Mouse (Mus musculus) liver, embryonic 14.5 days (tissue): ENCODE measurements around the gene Larp1b. TPM values are rescaled to one million over a fixed set of nuclear protein-coding genes. Genes with fewer than 3 reads are reported as not detected.

ENCODE experiments used
- ATAC-seq: fragments of 200-750 bp; cut with Nextera tagmentation; 2 replicates; pipeline ENCODE4 v1.8.0; 2017; ENCODE audit warnings: moderate number of reproducible peaks, mild to moderate bottlenecking, moderate library complexity; ENCODE audit not compliant: insufficient read depth
- DNase-seq, 3 experiments: peaks; one replicate each; pipeline ENCODE4 v3.0.0-alpha.2; 2012 to 2013; ENCODE audit warnings: low read depth in 3 of 3, low spot score in 3 of 3
- H3K27ac ChIP-seq: fragments of 300-500 bp; sonication (generic); 2 replicates; pipeline ENCODE4 v1.5.1; 2014; ENCODE audit warnings: moderate library complexity, mild to moderate bottlenecking, control low read depth, inconsistent platforms
- H3K27me3 ChIP-seq: fragments of 300-500 bp; sonication (generic); 2 replicates; pipeline ENCODE4 v1.6.1; 2014; ENCODE audit warnings: mild to moderate bottlenecking, low read length, moderate library complexity; ENCODE audit not compliant: control insufficient read depth, insufficient read depth
- H3K36me3 ChIP-seq: fragments of 300-500 bp; sonication (generic); replicated peaks from 2 replicates; pipeline ENCODE4 v1.6.1; 2014; ENCODE audit warnings: low read depth; ENCODE audit not compliant: control insufficient read depth, insufficient read depth
- H3K4me1 ChIP-seq, 2 experiments: fragments of 200-500 bp in 1 of 2; fragments of 300-500 bp in 1 of 2; sonication (generic) in 1 of 2; replicated peaks; 2 replicates each; pipeline ENCODE4 v1.6.1; 2012 to 2014; ENCODE audit warnings: antibody characterized with exemption in 1 of 2, inconsistent platforms in 1 of 2, low read length in 1 of 2; ENCODE audit not compliant: control insufficient read depth in 2 of 2, insufficient read depth in 2 of 2
- H3K4me2 ChIP-seq: fragments of 300-500 bp; sonication (generic); 2 replicates; pipeline ENCODE4 v1.6.1; 2014; ENCODE audit warnings: low read depth, mild to moderate bottlenecking, control low read depth, moderate library complexity
- H3K4me3 ChIP-seq, 2 experiments: fragments of 200-500 bp in 1 of 2; fragments of 300-500 bp in 1 of 2; sonication (generic) in 1 of 2; 2 replicates each; pipeline ENCODE4 v1.5.1; 2012 to 2014; ENCODE audit warnings: low read depth in 2 of 2, low read length in 2 of 2, mild to moderate bottlenecking in 2 of 2, control low read depth in 1 of 2, inconsistent platforms in 1 of 2, moderate library complexity in 1 of 2; ENCODE audit not compliant: insufficient read depth in 1 of 2
- H3K9ac ChIP-seq: fragments of 300-500 bp; sonication (generic); replicated peaks from 2 replicates; pipeline ENCODE4 v1.6.1; 2014; ENCODE audit warnings: mild to moderate bottlenecking, control low read depth, moderate library complexity
- H3K9me3 ChIP-seq: fragments of 300-500 bp; sonication (generic); 2 replicates; pipeline ENCODE4 v1.6.1; 2016; ENCODE audit warnings: low read length, mixed read lengths; ENCODE audit not compliant: control insufficient read depth
- CTCF ChIP-seq: IDR thresholded peaks from 2 replicates; pipeline ENCODE4 v1.5.1; 2016; ENCODE audit warnings: antibody characterized with exemption, low read depth, control low read depth
- EP300 ChIP-seq: IDR thresholded peaks from 2 replicates; pipeline ENCODE4 v1.6.1; 2016; ENCODE audit warnings: antibody characterized with exemption, low read depth
- WGBS: fragments of 180-500 bp; shearing (Covaris S2); extraction: QIAGEN DNeasy Blood & Tissue Kit; methylation state at CpG from one replicate; pipeline ENCODE4 v1.1.7; 2014; ENCODE audit not compliant: insufficient replicate concordance; 5-methylcytosine and 5-hydroxymethylcytosine counted together
- polyA plus RNA-seq, 2 experiments: library from polyadenylated mRNA; depleted of rRNA in 1 of 2; stranded (reverse) in 1 of 2; unstranded in 1 of 2; fragments of >200 nt; fragmentation: Nextera tagmentation in 1 of 2; extraction: Ambion mirVana in 1 of 2; gene quantifications; 2 replicates each; pipeline versions ENCODE4 v1.2.1 to v1.2.3; 2012 to 2014

The Larp1b gene
- polyA plus RNA-seq, 2 experiments, result 7.5 to 9.0 TPM

DNA sequence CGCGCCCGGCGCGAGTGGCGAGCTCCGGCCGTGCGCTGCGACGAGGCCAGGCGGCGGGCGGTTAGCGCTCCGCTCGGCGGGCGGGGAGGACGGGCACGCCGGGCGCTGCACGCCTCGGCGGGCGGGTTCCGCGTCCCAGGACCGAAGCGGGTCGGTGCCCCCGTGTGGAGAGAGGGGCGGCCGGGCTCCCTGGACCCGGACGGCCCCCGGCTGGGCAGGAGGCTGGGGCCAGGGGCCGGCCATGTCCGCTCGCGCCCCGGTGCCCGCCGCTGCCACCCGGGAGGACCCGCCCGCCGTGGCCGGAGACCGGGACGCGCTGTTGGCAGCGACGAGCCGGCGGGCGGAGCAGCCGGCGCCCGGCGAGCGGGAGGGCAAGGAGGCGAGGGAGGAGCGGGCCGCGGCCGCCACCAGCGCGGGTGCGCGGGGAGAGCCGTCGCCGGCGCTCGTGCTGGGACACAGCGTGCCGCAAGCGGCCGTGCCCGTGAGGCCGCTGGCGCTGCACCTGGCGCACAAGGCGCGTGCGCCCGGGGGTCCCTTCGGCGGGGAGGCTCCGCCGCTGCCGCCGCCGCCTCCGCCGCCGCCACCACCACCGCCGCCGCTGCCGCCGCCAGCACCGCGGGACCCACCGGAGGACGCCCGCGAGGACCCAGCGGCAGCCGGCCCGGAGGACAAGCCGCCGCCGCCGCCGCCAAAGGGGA lies 424 bp downstream of the Larp1b start:
- Histone ChIP-seq H3K27me3 (peaks cover 4% of the 10 kb centered on the region), H3K4me2 (peak overlapping the region; percentile 95), H3K9me3 (no peaks in the 10 kb centered on the region), H3K4me1 (peaks cover 6 to 8% of the 10 kb centered on the region in 2 experiments), H3K36me3 (no peaks in the 10 kb centered on the region), H3K27ac (peak overlapping the region; percentile 74), H3K4me3 (peak overlapping the region; percentile 88 to 90), H3K9ac (peak overlapping the region; percentile 92)
- no peak for TF ChIP-seq CTCF
- no peak for TF ChIP-seq EP300
- peak; percentile 34 for ATAC-seq
- DNase-seq, result peak; percentile 20 to 27 (median 23)
- WGBS, result under 1% methylated on average over 88 of the region's 118 CpGs

DNA sequence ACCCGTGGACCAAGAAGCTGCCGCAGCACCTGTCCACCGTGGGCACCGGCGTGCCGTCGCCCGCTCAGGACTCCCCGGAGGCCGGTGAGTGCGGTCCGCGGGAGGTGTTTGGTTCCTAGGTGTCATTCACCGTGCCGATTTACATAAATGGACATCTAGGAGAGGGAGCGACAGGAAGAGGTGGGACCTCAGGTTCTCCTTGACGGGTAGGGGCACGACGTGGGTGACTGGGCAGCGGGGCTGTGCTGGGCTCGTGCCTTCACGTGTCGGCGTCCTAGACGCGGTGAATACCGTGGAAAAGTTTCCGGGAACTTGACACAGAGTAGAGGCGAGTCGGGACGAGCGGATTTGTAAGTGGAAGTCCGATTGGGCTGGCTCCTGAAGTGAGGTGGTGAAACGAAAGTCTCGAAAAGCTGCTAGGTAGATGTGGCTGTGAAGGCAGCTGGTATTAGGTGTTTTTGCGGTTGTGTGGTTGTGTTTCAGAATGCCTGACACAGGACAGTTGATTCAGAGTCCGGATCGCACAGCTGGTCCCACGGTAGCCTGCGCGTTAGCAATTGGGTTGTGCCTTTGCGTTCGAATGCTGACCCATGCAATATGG lies 1.1 kb downstream of the Larp1b start:
- WGBS, result under 1% methylated on average over 41 of the region's 43 CpGs

DNA sequence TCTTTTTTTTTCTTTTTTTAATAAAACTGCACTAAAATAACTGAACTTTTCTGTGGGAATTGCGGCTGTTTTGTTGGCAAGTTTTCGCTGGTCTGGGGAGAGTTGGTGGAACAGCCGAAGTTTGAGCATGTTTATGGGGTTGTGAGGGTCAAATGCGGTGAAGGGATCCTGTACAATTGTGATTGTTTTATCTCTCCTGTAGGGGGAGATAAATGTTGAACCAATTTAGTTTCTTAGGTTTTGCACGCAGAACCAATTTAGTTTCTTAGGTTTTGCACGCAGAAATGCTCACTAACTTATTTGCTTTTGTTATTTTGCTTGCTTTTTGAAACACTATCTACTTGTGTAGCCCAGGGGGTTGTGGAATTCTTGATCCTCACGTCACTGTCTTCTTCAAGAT lies 1.7 kb downstream of the Larp1b start:
- ATAC-seq (no peak), DNase-seq (peak; percentile 30 to 58 (median 37))
- H3K9me3 ChIP-seq, result no peaks in the 10 kb centered on the region
- WGBS, result 9% methylated on average over 7 of the region's 7 CpGs
- peaks cover 6 to 8% of the 10 kb centered on the region in 2 experiments for H3K4me1 ChIP-seq
- H3K4me2 ChIP-seq, result peak overlapping the region; percentile 95
- TF ChIP-seq EP300 (no peak), CTCF (peak; percentile 40; the same call in 1 of the 2 replicates)
- H3K9ac ChIP-seq, result peak overlapping the region; percentile 92
- peaks cover 4% of the 10 kb centered on the region for H3K27me3 ChIP-seq
- H3K4me3 ChIP-seq, result peak overlapping the region; percentile 88 to 90
- no peak overlapping the region for H3K27ac ChIP-seq
- H3K36me3 ChIP-seq, result no peaks in the 10 kb centered on the region

More for the DNA sequence above, 1.1 kb downstream of the Larp1b start:
- peak; percentile 46 to 59 (median 51) for DNase-seq
- H3K36me3 ChIP-seq, result no peaks in the 10 kb centered on the region
- H3K27me3 ChIP-seq, result peaks cover 4% of the 10 kb centered on the region
- H3K27ac ChIP-seq, result peak overlapping the region; percentile 9
- peak overlapping the region; percentile 88 to 90 for H3K4me3 ChIP-seq
- peak overlapping the region; percentile 95 for H3K4me2 ChIP-seq
- no peaks in the 10 kb centered on the region for H3K9me3 ChIP-seq
- peak; percentile 3; the same call in 1 of the 2 replicates for ATAC-seq
- peak overlapping the region; percentile 92 for H3K9ac ChIP-seq
- peaks cover 6 to 8% of the 10 kb centered on the region in 2 experiments for H3K4me1 ChIP-seq
- no peak for TF ChIP-seq CTCF
- no peak for TF ChIP-seq EP300

DNA sequence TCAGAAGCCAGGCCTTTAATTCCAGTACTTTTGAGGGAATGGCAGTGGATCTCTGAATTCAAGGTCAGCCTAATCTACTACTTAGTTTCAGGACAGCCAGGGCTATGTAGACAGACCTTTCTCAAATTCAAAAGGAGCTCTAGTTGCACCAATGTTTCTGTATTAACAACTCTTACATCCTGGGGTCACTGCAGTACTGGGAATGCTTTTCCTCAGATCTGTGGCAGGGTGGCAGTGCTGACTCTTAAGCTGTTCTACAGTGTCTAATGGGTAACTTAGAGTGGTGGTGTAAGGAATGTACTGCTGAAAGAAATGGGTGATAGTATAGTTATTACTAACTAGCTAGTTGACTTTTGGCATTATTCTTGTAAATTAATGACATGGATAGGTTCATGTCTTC lies 3.0 kb downstream of the Larp1b start:
- Histone ChIP-seq H3K27me3 (peaks cover 4% of the 10 kb centered on the region), H3K9ac (no peak overlapping the region)

DNA sequence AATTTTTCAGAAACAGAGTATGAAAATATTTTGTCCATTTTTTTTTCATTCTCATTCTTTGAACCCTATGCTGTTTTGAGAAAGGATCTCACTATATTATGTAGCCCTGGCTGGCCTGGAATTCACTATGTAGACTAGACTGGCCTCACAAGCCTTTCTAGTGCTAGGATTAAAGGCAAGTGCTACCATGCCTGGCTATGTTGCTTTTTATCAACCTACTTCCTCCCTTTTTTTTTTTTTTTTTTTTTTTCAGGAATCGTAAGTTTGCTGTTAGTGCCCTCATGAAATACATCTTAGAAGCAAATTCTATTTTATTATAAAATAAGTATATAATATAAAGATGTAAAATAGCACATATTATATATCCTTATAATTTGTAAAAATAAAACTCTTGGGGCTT lies 5.2 kb downstream of the Larp1b start:
- Histone ChIP-seq H3K4me3 (no peak overlapping the region), H3K9ac (no peak overlapping the region), H3K4me2 (no peak overlapping the region), H3K27ac (no peak overlapping the region), H3K27me3 (no peaks in the 10 kb centered on the region), H3K36me3 (no peaks in the 10 kb centered on the region), H3K9me3 (no peaks in the 10 kb centered on the region), H3K4me1 (peaks cover 0 to 5% of the 10 kb centered on the region in 2 experiments; a peak in 2 of 4 replicates)
- no peak for TF ChIP-seq EP300
- WGBS, result 53% methylated on average over 1 of the region's 1 CpGs
- DNase-seq, result no peak
- no peak for ATAC-seq

More for the DNA sequence above, 3.0 kb downstream of the Larp1b start:
- no peak overlapping the region for H3K27ac ChIP-seq
- no peaks in the 10 kb centered on the region for H3K36me3 ChIP-seq
- no peak overlapping the region for H3K4me3 ChIP-seq
- ATAC-seq (no peak), DNase-seq (no peak)
- peaks cover 6 to 8% of the 10 kb centered on the region in 2 experiments for H3K4me1 ChIP-seq
- H3K4me2 ChIP-seq, result no peak overlapping the region
- no peaks in the 10 kb centered on the region for H3K9me3 ChIP-seq
- TF ChIP-seq CTCF (no peak), EP300 (no peak)
